Mouse (Mus musculus) cortical plate, adult 2 months (tissue): ENCODE results near the gene Mfap4.

Experiments
- CTCF ChIP-seq: fragments of 200-500 bp; IDR thresholded peaks from 2 replicates; pipeline ENCODE4 v1.5.1; 2011; ENCODE audit warnings: mild to moderate bottlenecking, control low read depth, low read length; ENCODE audit not compliant: insufficient read depth; ENCODE audit errors: extremely low read depth
- POLR2A ChIP-seq: fragments of 200-500 bp; IDR thresholded peaks from 2 replicates; pipeline ENCODE4 v1.6.1; 2011; ENCODE audit warnings: mild to moderate bottlenecking, low read length, control low read depth; ENCODE audit not compliant: insufficient read depth; ENCODE audit errors: extremely low read depth

DNA sequence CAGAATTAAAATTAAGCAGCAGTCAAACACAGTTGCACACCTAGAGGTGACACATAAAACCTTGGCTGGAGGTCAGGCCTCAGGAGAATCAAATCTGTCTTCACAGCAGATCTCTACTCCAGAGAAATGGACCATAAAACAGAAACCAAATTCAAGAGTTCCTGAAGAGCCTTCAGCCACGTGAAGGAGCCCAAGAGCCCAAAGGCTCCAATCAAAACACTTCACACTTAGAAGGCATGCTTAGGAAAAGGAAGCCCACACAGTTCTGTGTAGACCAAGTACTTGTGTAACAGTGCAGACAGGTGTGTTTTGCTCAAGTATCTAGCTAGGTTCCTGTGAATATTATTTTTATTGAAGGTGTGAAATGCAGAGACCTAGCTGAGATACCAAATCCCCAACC is 50.3 kb downstream of the Mfap4 start:
- no peak for TF ChIP-seq CTCF
- TF ChIP-seq POLR2A: no peak
